Mouse (Mus musculus) stomach, embryonic 16.5 days (tissue): Measurements from ENCODE around the gene Olfr902. TPM values are rescaled to one million over a fixed set of nuclear protein-coding genes. Genes with fewer than 3 reads are reported as not detected.
"Not testable (repeated sequence)": the region's sequence is repeated elsewhere in the genome, so short reads cannot be mapped to it uniquely, and the experiment has no call there.

Source experiments
- ATAC-seq: fragments of 200-750 bp; cut with Nextera tagmentation; 2 replicates; pipeline ENCODE4 v1.8.0; 2017; ENCODE audit warnings: moderate number of reproducible peaks, moderate TSS enrichment; ENCODE audit not compliant: insufficient read depth, low FRiP score
- H3K27ac ChIP-seq: fragments of 300-500 bp; sonication (generic); 2 replicates; pipeline ENCODE4 v1.5.1; 2014; ENCODE audit warnings: low read length
- H3K27me3 ChIP-seq: fragments of 300-500 bp; sonication (generic); 2 replicates; pipeline ENCODE4 v1.6.1; 2014; ENCODE audit warnings: low read length, control low read depth, mixed read lengths; ENCODE audit not compliant: control insufficient read depth, insufficient read depth
- H3K36me3 ChIP-seq: fragments of 300-500 bp; sonication (generic); 2 replicates; pipeline ENCODE4 v1.6.1; 2014; ENCODE audit warnings: low read length; ENCODE audit not compliant: control insufficient read depth, insufficient read depth
- H3K4me1 ChIP-seq: fragments of 300-500 bp; sonication (generic); 2 replicates; pipeline ENCODE4 v1.6.1; 2014; ENCODE audit warnings: low read length, control low read depth, mixed read lengths; ENCODE audit not compliant: control insufficient read depth, insufficient read depth
- H3K4me2 ChIP-seq: fragments of 300-500 bp; sonication (generic); 2 replicates; pipeline ENCODE4 v1.6.1; 2014; ENCODE audit warnings: low read depth, low read length, mixed read lengths
- H3K4me3 ChIP-seq: fragments of 300-500 bp; sonication (generic); replicated peaks from 2 replicates; pipeline ENCODE4 v1.5.1; 2014; ENCODE audit warnings: mild to moderate bottlenecking, low read length
- H3K9ac ChIP-seq: fragments of 300-500 bp; sonication (generic); 2 replicates; pipeline ENCODE4 v1.6.1; 2014; ENCODE audit warnings: low read length
- H3K9me3 ChIP-seq: fragments of 300-500 bp; sonication (generic); replicated peaks from 2 replicates; pipeline ENCODE4 v1.6.1; 2016; ENCODE audit warnings: low read length, control low read depth; ENCODE audit not compliant: control insufficient read depth
- WGBS: fragments of 180-500 bp; shearing (Covaris S2); extraction: QIAGEN DNeasy Blood & Tissue Kit; methylation state at CpG from one replicate; pipeline ENCODE4 v1.1.7; 2014; 5-methylcytosine and 5-hydroxymethylcytosine counted together
- polyA plus RNA-seq: library from polyadenylated mRNA; unstranded; fragments of >200 nt; fragmentation: Nextera tagmentation; extraction: Ambion mirVana; gene quantifications from 2 replicates; pipeline ENCODE4 v1.2.1, GENCODE M21; 2015

Gene Olfr902
- not detected in 2 replicates for polyA plus RNA-seq

DNA sequence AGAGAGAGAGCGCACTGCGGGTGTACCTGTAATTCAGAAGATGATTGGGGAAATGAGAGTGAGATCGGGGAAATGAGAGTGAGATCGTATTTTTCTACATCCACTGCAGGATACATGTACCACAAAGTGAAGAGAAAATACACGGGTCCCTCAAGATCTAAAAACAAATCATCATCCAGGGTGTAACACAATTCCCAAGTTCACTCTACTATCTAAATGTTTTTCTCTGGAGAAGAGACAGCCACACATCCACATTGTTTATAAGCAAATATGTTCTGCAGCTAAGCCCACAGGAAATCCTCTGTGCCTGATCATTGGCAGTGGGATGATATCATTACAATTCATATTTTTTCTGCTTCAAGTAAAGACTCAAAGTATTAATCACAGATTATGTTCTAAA, at the start of gene Olfr902:
TSS of gene Olfr902 (plus strand) at position 301 of the 400 bp plus-strand sequence.
- ATAC-seq = no peak
- Histone ChIP-seq H3K9ac (no peak within 1 kb of the TSS), H3K4me1 (no peaks in the 10 kb centered on the region), H3K27me3 (no peaks in the 10 kb centered on the region), H3K4me2 (no peak within 1 kb of the TSS), H3K27ac (no peak within 1 kb of the TSS), H3K9me3 (no peaks in the 10 kb centered on the region), H3K4me3 (no peak within 1 kb of the TSS), H3K36me3 (no peaks in the 10 kb centered on the region)
- WGBS = 87% methylated on average over 5 of the region's 5 CpGs

DNA sequence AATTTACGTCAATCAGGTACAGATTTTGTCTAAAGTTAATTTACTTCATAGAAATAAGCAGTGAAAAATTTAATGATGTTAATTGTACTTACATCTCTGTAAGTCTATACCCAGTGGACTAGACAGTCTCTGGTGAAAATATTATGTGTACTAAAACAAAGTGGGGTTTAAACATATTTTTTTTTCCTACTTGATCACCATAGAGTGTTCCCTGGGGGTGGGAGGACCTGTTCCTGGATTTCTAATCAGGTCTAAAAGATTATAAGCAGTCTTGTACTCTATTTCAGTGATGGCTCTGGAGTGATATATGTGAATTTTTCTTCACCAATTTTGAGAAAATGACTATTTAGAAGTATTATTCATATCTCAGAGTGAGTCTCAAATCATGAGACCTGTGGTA, 46.1 kb upstream of the Olfr902 start, which contains the start of gene Olfr147:
TSS of gene Olfr147 (plus strand) at position 301 of the 400 bp plus-strand sequence.
- Histone ChIP-seq H3K9me3 (no peaks in the 10 kb centered on the region), H3K4me3 (no peak within 1 kb of the TSS), H3K9ac (no peak within 1 kb of the TSS), H3K4me1 (no peaks in the 10 kb centered on the region), H3K36me3 (no peaks in the 10 kb centered on the region), H3K27ac (no peak within 1 kb of the TSS), H3K27me3 (no peaks in the 10 kb centered on the region), H3K4me2 (no peak within 1 kb of the TSS)
- ATAC-seq = no peak
- 87% methylated on average over 1 of the region's 1 CpGs for WGBS

GRCm38 (mm10) chr9:38407502-38407901, 40.0 kb upstream of the Olfr902 start:
- H3K4me1 ChIP-seq, H3K27ac ChIP-seq, H3K27me3 ChIP-seq, H3K36me3 ChIP-seq, H3K4me2 ChIP-seq, H3K9me3 ChIP-seq, H3K4me3 ChIP-seq, H3K9ac ChIP-seq, ATAC-seq: not testable (repeated sequence)
- 83% methylated on average over 3 of the region's 3 CpGs for WGBS

- H3K4me2 ChIP-seq, H3K9me3 ChIP-seq, H3K9ac ChIP-seq, H3K4me1 ChIP-seq, H3K4me3 ChIP-seq, H3K27ac ChIP-seq, ATAC-seq, H3K36me3 ChIP-seq, H3K27me3 ChIP-seq: not testable (repeated sequence)
- WGBS = 86% methylated on average over 14 of the region's 14 CpGs
Observed at GRCm38 (mm10) chr9:38413502-38413901, 34.0 kb upstream of the Olfr902 start.

- Histone ChIP-seq H3K4me1 (no peaks in the 10 kb centered on the region), H3K27ac (no peak overlapping the region), H3K27me3 (no peaks in the 10 kb centered on the region), H3K9ac (no peak overlapping the region), H3K9me3 (no peaks in the 10 kb centered on the region), H3K4me3 (no peak overlapping the region), H3K4me2 (no peak overlapping the region), H3K36me3 (no peaks in the 10 kb centered on the region)
- ATAC-seq = no peak
Observed at GRCm38 (mm10) chr9:38423801-38424200, 23.7 kb upstream of the Olfr902 start.

- ATAC-seq = no peak
- Histone ChIP-seq H3K4me3 (no peak overlapping the region), H3K9me3 (no peaks in the 10 kb centered on the region), H3K4me2 (no peak overlapping the region), H3K9ac (no peak overlapping the region), H3K27me3 (no peaks in the 10 kb centered on the region), H3K27ac (no peak overlapping the region), H3K4me1 (no peaks in the 10 kb centered on the region), H3K36me3 (no peaks in the 10 kb centered on the region)
- WGBS = 46% methylated on average over 1 of the region's 1 CpGs
Observed at GRCm38 (mm10) chr9:38427026-38427425, 20.4 kb upstream of the Olfr902 start.

DNA sequence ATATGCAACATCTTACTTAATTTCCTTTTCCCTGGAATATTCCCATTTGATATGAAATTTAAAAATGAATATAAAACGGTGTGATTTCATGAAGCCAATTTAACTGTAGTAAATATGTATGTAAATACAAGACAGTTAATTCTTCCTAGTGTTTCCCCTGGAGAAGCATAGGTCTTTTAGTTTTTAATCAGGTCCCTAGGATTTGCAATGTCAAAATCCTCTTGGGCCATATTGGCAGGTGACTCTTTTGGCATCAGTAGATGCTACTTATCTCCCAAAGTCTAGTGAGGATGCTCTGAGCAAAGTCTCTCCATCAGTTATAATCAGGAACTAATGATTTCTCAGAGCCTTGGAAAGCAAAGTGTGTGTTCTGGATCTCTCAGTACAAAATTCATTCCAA, 18.3 kb upstream of the Olfr902 start, which contains the start of gene Olfr901:
TSS of gene Olfr901 (plus strand) at position 301 of the 400 bp plus-strand sequence.
- Histone ChIP-seq H3K27ac (no peak within 1 kb of the TSS), H3K4me2 (no peak within 1 kb of the TSS), H3K4me1 (no peaks in the 10 kb centered on the region), H3K27me3 (no peaks in the 10 kb centered on the region), H3K9ac (no peak within 1 kb of the TSS), H3K9me3 (no peaks in the 10 kb centered on the region), H3K36me3 (no peaks in the 10 kb centered on the region), H3K4me3 (no peak within 1 kb of the TSS)
- WGBS = 90% methylated on average over 1 of the region's 1 CpGs
- no peak for ATAC-seq

DNA sequence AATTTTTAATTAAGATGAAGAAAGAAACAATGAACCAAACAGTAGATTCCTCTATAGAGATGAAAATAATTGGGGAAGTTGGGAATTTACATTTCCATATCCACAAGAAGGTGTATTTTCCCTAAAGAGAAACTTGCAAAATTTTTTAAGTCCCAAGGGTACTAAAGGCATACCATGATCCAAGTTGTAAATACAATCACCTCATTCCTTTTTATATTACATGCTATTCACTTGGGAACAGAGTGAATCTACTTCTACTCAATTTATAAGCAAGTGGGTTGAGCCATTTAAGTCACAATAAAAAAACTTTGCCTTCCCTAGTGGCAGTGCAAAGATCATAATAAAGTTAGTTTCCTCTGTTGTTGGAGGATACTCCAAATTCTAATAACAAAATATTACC, 15.4 kb downstream of the Olfr902 start, which contains the start of gene Olfr904:
TSS of gene Olfr904 (plus strand) at position 301 of the 400 bp plus-strand sequence.
- Histone ChIP-seq H3K4me3 (no peak within 1 kb of the TSS), H3K36me3 (no peaks in the 10 kb centered on the region), H3K4me2 (no peak within 1 kb of the TSS), H3K27me3 (no peaks in the 10 kb centered on the region), H3K9ac (no peak within 1 kb of the TSS), H3K27ac (no peak within 1 kb of the TSS), H3K9me3 (no peaks in the 10 kb centered on the region), H3K4me1 (no peaks in the 10 kb centered on the region)
- ATAC-seq = no peak

DNA sequence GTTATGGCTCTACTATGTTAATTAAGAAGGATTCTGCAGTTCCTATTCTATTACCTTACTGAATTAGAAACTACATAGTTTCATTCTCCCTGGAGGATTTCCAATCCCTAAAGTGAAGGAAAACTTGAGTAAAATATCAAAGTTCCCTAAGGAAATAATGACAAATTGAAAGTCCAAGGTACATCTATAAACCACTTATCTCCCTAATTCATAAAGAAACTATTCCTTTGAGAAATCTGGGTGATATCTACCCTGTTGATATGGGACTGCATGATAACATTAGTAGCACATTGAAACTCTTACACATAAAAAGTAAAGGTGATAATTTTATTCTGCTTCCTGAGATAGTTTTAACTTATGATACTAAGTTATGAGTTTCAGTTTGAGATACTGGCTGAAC, 23.4 kb downstream of the Olfr902 start, which contains the start of gene Olfr905:
TSS of gene Olfr905 (plus strand) at position 301 of the 400 bp plus-strand sequence.
- Histone ChIP-seq H3K4me2 (no peak within 1 kb of the TSS), H3K4me3 (no peak within 1 kb of the TSS), H3K9me3 (no peaks in the 10 kb centered on the region), H3K27ac (no peak within 1 kb of the TSS), H3K9ac (no peak within 1 kb of the TSS), H3K4me1 (no peaks in the 10 kb centered on the region), H3K27me3 (no peaks in the 10 kb centered on the region), H3K36me3 (no peaks in the 10 kb centered on the region)
- ATAC-seq = no peak

DNA sequence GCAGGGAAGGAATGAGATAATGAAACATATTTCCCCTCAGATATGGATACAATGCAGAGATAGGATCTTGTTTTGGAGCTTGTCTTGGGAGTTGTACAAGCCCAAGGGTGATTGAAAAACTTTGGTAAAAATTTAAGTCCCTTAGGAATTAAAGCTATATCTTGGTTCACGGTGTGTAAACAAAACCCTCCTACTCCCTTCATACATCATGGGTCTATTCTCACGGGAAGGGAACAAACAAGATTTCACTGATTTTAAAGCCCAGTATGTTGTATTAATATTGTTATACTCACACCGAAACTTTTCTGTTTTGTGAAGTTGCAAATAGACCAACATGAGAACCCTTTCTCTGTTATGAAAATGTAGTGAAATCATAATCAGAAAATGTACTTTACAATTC, 39.3 kb downstream of the Olfr902 start, which contains the start of gene Olfr906:
TSS of gene Olfr906 (plus strand) at position 301 of the 400 bp plus-strand sequence.
- Histone ChIP-seq H3K9me3 (no peaks in the 10 kb centered on the region), H3K9ac (no peak within 1 kb of the TSS), H3K27me3 (no peaks in the 10 kb centered on the region), H3K4me3 (no peak within 1 kb of the TSS), H3K27ac (no peak within 1 kb of the TSS), H3K36me3 (no peaks in the 10 kb centered on the region), H3K4me2 (no peak within 1 kb of the TSS), H3K4me1 (no peaks in the 10 kb centered on the region)
- 70% methylated on average over 3 of the region's 3 CpGs for WGBS
- ATAC-seq = no peak
